Mouse (Mus musculus) heart, postnatal 36 days (tissue): ENCODE data around the gene Pik3cb. TPM values are rescaled to one million over a fixed set of nuclear protein-coding genes. Genes with fewer than 3 reads are reported as not detected.

Source experiments
- DNase-seq, 2 experiments: peaks; one replicate each; pipeline ENCODE4 v3.0.0; 2021 to 2022
- intact Hi-C: fragments of 180-260 bp; cut with DNase I; formaldehyde crosslinking; loops from one replicate; pipeline ENCODE4 v1.15.1; 2025
- total RNA-seq, 2 experiments: library from RNA; stranded (reverse); gene quantifications; 2 replicates each; pipeline ENCODE4 v1.2.3; 2021

The Pik3cb gene
- 10 to 100 TPM; 10.8 to 11.6 TPM for total RNA-seq

DNA sequence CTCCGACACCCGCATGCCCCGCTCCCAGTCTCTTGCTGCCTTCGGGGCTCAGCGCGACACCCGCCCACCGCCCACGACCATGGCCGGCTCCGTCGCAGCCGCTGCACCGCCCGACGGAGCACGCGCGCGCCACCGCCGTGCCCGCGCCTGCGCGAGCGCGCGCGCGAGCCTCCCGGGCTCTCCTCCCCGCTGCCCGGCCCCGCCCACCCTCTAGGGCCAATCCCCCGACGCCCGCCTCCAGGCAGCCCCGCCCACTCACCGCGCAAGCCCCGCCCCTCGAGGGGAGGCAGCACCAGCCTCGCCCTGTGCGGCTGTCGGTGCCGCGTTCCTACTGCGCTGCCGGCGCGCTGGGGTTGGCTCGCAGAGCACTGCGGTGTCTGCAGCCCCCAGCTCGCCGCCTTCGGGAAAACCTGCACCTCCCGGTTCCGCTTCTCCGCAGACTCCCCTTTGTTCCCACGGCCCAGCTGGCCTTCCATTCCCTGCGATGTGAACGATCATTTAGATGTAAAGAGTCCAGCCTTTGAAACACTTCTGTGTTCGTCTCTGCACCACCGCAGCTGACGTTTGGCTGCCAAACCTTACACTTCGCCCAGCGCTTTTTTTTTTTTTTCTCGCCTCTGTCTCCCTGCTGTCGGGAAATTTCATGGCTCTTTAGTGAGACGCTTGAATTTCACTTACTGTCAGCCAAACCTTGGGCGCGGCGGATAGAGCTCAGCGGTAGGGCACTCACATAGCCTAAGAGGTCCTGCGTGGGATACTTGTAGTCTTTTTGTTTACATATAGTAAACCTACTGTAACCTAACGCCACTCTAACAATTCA lies at the start of gene Pik3cb:
Pik3cb (minus strand) TSS at position 559 of the 820 bp plus-strand sequence.
- intact Hi-C loops, result loop anchor here (2.0 kb wide), 2 partner anchors 41 to 103 kb away; partner anchors contain the start of gene Cep70
- peak; percentile 98 to 99 for DNase-seq

DNA sequence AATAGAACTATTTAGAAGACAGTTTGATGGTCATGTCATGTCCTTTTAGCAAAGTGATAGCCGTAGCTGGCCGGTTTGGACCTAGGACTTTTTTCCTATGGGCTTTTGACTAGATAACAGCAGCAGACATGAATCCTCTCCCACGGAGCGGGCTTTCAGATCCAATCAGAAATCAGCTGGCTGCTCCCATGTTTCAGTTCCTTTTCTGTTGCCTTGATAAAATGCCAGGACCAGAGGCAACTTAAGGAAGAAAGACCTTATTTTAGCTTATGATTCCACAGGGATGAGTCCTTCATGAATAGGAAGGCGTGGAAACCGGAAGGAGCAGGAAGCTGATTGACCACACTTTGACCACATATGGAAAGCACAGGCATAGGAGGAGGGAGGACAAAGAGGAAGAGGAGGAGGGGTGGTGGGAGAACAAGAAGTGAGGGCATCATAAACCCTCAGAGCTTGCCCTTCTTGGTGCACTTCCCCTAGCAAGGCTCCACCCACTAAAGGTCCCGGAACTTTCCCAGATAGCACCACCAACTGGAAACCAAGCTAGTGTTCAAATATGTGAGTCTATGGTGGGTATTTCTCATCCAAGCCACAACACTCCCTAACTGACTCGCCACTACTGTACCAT lies 42.7 kb upstream of the Pik3cb start:
- DNase-seq, result peak; percentile 7 to 14
- intact Hi-C loops, result no loop called here

DNA sequence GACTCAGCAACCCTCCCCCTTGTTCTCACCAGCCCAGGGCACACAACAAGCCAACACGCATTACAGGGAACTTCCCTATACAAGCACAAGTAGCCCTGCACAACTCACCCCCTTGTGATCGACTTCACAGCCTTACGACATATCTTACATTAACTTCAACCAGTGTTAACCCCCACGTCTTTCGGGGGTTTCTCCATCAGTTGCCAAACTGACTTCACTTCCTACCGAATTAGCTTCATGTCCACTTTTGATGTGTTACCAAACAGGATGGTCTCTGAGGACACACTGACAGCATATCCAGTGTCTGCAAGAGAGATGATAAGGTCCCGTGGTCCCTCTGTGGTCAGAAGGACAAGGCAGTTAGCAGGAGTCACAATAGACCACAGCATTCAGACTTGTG lies 41.7 kb upstream of the Pik3cb start:
- intact Hi-C loops, result no loop called here
- DNase-seq, result peak in 1 of 2 experiments; percentile 1

DNA sequence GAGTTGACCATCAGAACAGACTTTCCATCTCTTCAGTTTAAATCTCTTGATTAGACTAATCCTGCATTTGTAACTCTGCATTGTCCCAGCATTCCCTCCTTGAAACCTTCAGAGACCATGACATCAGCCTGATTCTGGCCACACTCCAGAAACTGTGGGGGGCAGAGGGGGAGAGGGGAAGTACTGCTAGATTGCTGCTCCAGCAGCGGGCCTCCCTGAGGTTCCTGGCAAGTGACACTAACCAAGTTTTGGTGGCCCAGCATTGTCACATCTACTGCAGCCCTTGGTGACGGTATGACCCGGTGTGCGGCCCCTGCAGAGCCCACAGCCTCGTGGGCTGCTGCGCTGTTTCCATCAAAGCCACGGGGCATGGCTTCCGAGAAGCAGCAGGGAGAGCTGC lies 39.9 kb upstream of the Pik3cb start:
- intact Hi-C loops, result no loop called here
- peak in 1 of 2 experiments; percentile 7 for DNase-seq

DNA sequence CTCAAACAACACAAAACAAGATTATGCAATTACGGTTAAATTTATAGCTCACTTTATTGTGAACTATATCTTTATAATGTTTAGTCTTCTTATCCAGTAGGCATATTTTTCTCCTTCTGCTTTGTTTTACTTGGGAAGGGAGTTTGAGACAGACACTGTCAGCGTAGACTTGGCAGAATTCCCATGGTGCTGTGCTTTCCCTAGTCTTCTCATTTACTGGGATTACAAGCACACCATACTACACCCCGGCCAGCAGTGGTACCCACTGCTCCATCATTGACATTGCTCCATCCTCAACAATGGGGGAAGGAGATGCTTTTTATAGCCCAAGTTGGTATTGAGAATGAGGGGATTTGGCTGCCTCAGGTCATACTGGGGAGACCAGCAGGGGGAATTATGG lies 38.3 kb upstream of the Pik3cb start:
- no peak for DNase-seq
- intact Hi-C loops, result no loop called here

- intact Hi-C loops, result no loop called here
- DNase-seq, result no peak
These were observed 35.4 kb upstream of the Pik3cb start for GRCm38 (mm10) chr9:99175774-99176173.

- DNase-seq, result no peak
- intact Hi-C loops, result no loop called here
These were observed 32.4 kb upstream of the Pik3cb start for GRCm38 (mm10) chr9:99172811-99173210.

GRCm38 (mm10) chr9:99171186-99171585 lies 30.8 kb upstream of the Pik3cb start:
- intact Hi-C loops, result no loop called here
- no peak for DNase-seq

DNA sequence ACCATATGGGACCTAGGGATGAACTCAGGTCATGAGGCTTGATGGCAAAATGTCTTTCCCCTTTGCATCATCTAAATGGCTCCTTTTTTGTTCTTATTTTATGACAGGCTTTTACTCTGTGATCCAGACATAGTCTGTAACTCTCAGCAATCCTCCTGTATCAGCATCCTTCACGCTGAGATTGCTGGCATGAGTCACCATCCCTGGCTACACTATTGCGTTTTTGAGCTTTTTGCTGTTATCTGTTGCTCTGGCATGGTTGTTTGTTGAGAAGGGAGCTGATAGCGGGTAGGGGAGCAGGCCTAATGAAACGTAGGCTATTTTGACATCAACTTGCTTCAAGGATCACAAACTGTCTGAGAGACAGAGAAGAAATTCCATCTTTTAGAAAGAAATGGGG lies 28.6 kb upstream of the Pik3cb start:
- intact Hi-C loops, result no loop called here
- no peak for DNase-seq

GRCm38 (mm10) chr9:99166946-99167345 lies 26.5 kb upstream of the Pik3cb start:
- intact Hi-C loops, result no loop called here
- no peak for DNase-seq

GRCm38 (mm10) chr9:99165956-99166355 lies 25.5 kb upstream of the Pik3cb start:
- intact Hi-C loops, result no loop called here
- DNase-seq, result no peak

- intact Hi-C loops, result no loop called here
- peak in 1 of 2 experiments; percentile 14 for DNase-seq
These were observed 24.3 kb upstream of the Pik3cb start for GRCm38 (mm10) chr9:99164664-99165226.

- intact Hi-C loops, result no loop called here
- no peak for DNase-seq
These were observed 23.7 kb upstream of the Pik3cb start for GRCm38 (mm10) chr9:99164148-99164503.

GRCm38 (mm10) chr9:99163420-99164147 lies 23.2 kb upstream of the Pik3cb start:
- DNase-seq, result no peak
- intact Hi-C loops, result no loop called here

GRCm38 (mm10) chr9:99162839-99163238 lies 22.4 kb upstream of the Pik3cb start:
- no peak for DNase-seq
- intact Hi-C loops, result no loop called here

- no peak for DNase-seq
- intact Hi-C loops, result no loop called here
These were observed 20.4 kb upstream of the Pik3cb start for GRCm38 (mm10) chr9:99160780-99161179.

DNA sequence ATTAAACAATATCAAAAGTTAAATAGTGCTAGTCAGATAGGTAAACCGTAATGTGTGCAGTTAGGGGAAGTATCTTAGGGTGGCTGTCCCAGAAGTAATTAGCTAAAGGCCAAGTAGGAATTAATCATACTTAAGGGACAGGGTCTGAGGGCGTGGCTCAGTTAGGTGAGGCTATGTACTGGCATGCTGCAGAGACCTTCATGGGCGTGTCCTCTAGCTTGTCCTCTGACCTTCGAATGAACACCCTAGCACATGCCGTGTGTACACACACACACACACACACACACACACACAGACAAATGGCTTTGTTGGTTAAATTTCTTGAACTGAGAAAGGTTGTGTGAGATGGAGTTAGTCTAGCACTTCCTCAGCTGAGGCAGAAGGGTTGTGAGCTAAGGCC lies 19.5 kb upstream of the Pik3cb start:
- intact Hi-C loops, result no loop called here
- DNase-seq, result no peak

DNA sequence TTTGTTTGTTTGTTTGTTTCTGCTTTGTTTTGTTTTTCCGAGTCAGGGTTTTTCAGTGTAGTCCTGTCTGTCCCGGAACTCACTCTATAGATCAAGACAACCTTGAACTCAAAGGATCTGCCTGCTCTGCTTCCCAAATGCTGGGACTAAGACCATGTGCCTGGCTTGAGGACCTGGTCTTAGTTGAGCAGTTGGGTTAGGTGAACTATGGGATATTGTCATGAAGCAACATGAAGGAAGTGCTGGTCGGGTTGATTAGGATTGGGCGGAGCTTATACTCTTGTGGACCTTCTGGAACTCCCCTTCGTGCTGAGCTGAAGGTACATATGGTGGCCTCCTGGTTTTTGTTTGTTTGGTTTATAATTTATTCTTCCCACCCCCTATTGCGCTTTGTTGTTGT lies 18.3 kb upstream of the Pik3cb start:
- no peak for DNase-seq
- intact Hi-C loops, result no loop called here

DNA sequence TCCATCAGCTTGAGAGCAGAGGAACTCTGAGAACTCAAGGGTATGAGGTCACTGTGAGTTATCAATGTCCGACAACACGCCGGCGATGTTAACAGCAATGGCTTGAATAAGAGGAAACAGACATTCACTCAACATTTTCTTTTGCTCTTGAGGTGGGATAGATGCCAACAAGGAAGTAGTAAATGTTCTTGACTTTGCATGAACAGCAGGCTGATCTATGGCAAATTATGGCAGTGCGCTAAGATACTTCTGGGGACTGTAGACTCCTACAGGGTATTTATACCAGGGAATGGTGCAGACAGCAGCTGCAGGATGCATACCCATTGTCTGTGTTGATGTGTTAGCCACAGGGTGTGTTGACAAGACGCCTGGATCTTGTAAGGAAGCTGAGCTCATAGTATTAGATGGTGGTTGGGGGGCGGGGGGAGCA lies 17.8 kb upstream of the Pik3cb start:
- intact Hi-C loops, result no loop called here
- no peak for DNase-seq

DNA sequence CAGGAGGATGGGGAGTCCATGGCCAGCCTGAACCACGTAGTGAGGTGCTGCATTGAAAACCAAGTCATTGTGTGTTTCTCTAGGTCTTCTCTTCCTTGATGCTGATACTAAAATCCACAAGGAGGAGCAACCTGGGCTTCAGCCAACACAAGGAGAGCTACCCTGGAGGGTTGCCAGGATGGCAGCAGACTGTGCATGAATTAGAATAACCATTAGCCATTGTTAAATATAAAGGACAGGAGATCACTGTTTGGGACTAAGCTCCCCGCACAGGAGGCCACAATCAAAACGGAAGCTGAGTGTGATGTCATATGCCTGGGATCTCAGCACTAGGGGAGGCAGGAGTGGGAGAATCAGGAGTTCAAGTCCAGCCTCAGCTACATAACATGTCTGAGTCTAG lies 13.2 kb upstream of the Pik3cb start:
- intact Hi-C loops, result no loop called here
- DNase-seq, result peak; percentile 37 to 47
